Comparison of ENCODE assay signal across 21 mouse cellular contexts in the genomic region with DNA sequence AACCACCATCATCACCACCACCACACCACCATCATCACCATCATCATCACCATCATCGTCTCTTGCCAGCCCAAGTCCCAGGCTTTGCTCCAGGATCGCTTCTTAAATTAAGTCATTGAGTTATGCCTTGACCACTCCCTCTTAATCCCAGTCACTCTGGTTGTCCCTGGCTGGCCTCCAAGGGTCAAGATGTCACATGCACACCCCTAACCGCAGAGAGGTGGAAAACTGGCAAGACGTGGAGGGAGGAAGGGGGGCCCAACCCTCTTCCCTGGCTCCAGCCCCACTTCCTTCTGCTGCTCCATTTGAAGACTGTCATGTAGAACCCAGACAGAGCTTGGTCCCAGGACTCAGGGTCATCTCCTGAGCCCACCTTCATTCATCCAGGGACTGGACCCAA. TPM values are rescaled to one million over a fixed set of nuclear protein-coding genes. Genes with fewer than 3 reads are reported as not detected.
"Had no signal": no experiment of that assay in that cellular context is flagged by ENCODE, and none has a peak within 500 bp of the region (broad histone marks: within the 10 kb centered on the region; RNA-seq: fewer than 3 reads in every experiment).

No protein-coding gene starts in this region.

- H3K4me3 ChIP-seq: limb, embryonic 15.5 days; liver, embryonic 12.5 days; midbrain, embryonic 10.5 days; myocyte; stomach, embryonic 15.5 days had no signal

- DNase-seq: kidney, adult 11 months; kidney, adult 9 months; layer of hippocampus, adult 9-11 months; layer of hippocampus, postnatal 36 days; right cerebral cortex, postnatal 4 days; spleen, adult 18-20 months; thymus, postnatal 4 days had no signal

- H3K27me3 ChIP-seq: limb, embryonic 15.5 days; stomach, embryonic 15.5 days had no signal

- H3K9me3 ChIP-seq: limb, embryonic 15.5 days; liver, embryonic 12.5 days; midbrain, embryonic 10.5 days; stomach, embryonic 15.5 days had no signal

- H3K9ac ChIP-seq: limb, embryonic 15.5 days; liver, embryonic 12.5 days; stomach, embryonic 15.5 days had no signal

- H3K27ac ChIP-seq: kidney, postnatal 0 days; limb, embryonic 15.5 days; liver, embryonic 12.5 days; stomach, embryonic 15.5 days had no signal

- H3K4me2 ChIP-seq: limb, embryonic 15.5 days; liver, embryonic 12.5 days; stomach, embryonic 15.5 days had no signal

- ATAC-seq: liver, embryonic 12.5 days had no signal

- H3K36me3 ChIP-seq: limb, embryonic 15.5 days; liver, embryonic 12.5 days; midbrain, embryonic 10.5 days; stomach, embryonic 15.5 days had no signal

RNA-seq across cellular contexts. Expression of a gene that starts 0.6 kb away (rescaled TPM):
- total RNA-seq: layer of hippocampus, adult 18-20 months; layer of hippocampus, postnatal 36 days; left cerebral cortex, postnatal 25 days; megakaryocyte, adult 5-6 weeks had no signal
- polyA plus RNA-seq: liver, embryonic 12.5 days; liver, embryonic 16.5 days; neural tube, embryonic 11.5 days had no signal

RNA-seq across cellular contexts. Expression of a gene that starts 34.5 kb away (rescaled TPM):
- total RNA-seq: layer of hippocampus, adult 18-20 months; layer of hippocampus, postnatal 36 days; left cerebral cortex, adult 8-10 months; left cerebral cortex, postnatal 25 days; neutrophil, adult 5-6 weeks had no signal
- polyA plus RNA-seq: midbrain, embryonic 14.5 days; neural tube, embryonic 11.5 days had no signal
